Mouse (Mus musculus): ENCODE data around the gene Uhrf1.

GRCm38 (mm10) chr17:56300186-56300585 is 2.9 kb upstream of the Uhrf1 start, which contains the start of gene Arrdc5:
- no peak for TF ChIP-seq GATA1 (IDR thresholded peaks at IDR 0.05; ENCODE audit: borderline replicate concordance, low read length)
- TF ChIP-seq FLI1 (IDR thresholded peaks at IDR 0.05; ENCODE audit: low read length) = no peak
